Mouse (Mus musculus): ENCODE results near the gene Shisa8.

The Shisa8 gene

DNA sequence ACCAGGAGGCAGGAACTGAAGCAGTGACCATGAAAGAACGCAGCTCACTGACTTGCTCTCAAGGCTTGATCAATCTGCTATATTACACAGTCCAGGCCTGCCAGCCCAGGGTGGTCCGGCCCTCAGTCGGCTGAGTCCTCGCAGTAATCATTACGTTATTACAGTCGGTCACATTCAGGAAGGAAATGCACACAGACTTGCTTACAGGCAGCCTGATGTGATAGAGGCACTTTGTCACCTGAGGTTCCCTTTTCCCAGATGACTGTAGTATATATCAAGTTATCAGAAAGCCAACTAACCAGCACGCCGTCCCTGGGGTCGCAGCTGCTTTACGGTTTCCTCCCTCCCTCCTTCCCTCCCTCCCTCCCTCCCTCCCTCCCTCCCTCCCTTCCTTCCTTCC lies 55.7 kb downstream of the Shisa8 start:
- DNase-seq (ENCODE audit: extremely low spot score, low read depth, low spot score) = no peak

- DNase-seq (ENCODE audit: extremely low spot score, low read depth, low spot score) = no peak
Observed at GRCm38 (mm10) chr15:82156298-82156697, 56.3 kb downstream of the Shisa8 start.
